Mouse (Mus musculus): Measurements from ENCODE around the gene Rapgefl1.

- TF ChIP-seq MAX (IDR thresholded peaks at IDR 0.05; ENCODE audit: low read depth) (no peak), TCF3 (IDR thresholded peaks at IDR 0.05; ENCODE audit: insufficient read length, low read depth) (no peak), REST (IDR thresholded peaks at IDR 0.05; ENCODE audit: insufficient read depth, insufficient read length) (no peak), TCF12 (IDR thresholded peaks at IDR 0.05; ENCODE audit: insufficient read depth, poor library complexity, severe bottlenecking) (no peak), POLR2AphosphoS2 (IDR thresholded peaks at IDR 0.05; ENCODE audit: insufficient read length, low read depth) (peak; percentile 34), POLR2A (IDR thresholded peaks at IDR 0.05; ENCODE audit: insufficient read length, low read depth) (no peak), MYOG (IDR thresholded peaks at IDR 0.05; ENCODE audit: control insufficient read depth in 1 of 3, insufficient read depth in 1 of 3, insufficient read length in 2 of 3, low read depth in 2 of 3) (no peak), E2F4 (IDR thresholded peaks at IDR 0.05; ENCODE audit: insufficient read depth) (no peak)
These were observed 860 bp upstream of the Rapgefl1 start for GRCm38 (mm10) chr11:98835725-98836124.
